Mouse (Mus musculus) intestine, embryonic 15.5 days (tissue): Measurements from ENCODE around the gene Tubg2. TPM values are rescaled to one million over a fixed set of nuclear protein-coding genes. Genes with fewer than 3 reads are reported as not detected.
"Not testable (repeated sequence)": the region's sequence is repeated elsewhere in the genome, so short reads cannot be mapped to it uniquely, and the experiment has no call there.

Experiments used
- ATAC-seq: fragments of 200-750 bp; cut with Nextera tagmentation; 2 replicates; pipeline ENCODE4 v1.8.0; 2017; ENCODE audit warnings: moderate TSS enrichment, moderate library complexity
- H3K27ac ChIP-seq: fragments of 300-500 bp; sonication (generic); 2 replicates; pipeline ENCODE4 v1.5.1; 2015; ENCODE audit warnings: mild to moderate bottlenecking, inconsistent platforms
- H3K27me3 ChIP-seq: fragments of 300-500 bp; sonication (generic); replicated peaks from 2 replicates; pipeline ENCODE4 v1.6.1; 2015; ENCODE audit warnings: inconsistent platforms
- H3K36me3 ChIP-seq: fragments of 300-500 bp; sonication (generic); 2 replicates; pipeline ENCODE4 v1.6.1; 2015; ENCODE audit warnings: inconsistent platforms
- H3K4me1 ChIP-seq: fragments of 300-500 bp; sonication (generic); replicated peaks from 2 replicates; pipeline ENCODE4 v1.6.1; 2015; ENCODE audit warnings: inconsistent platforms
- H3K4me2 ChIP-seq: fragments of 300-500 bp; sonication (generic); replicated peaks from 2 replicates; pipeline ENCODE4 v1.6.1; 2015; ENCODE audit warnings: mild to moderate bottlenecking, inconsistent platforms
- H3K4me3 ChIP-seq: fragments of 300-500 bp; sonication (generic); replicated peaks from 2 replicates; pipeline ENCODE4 v1.5.1; 2015; ENCODE audit warnings: inconsistent platforms
- H3K9ac ChIP-seq: fragments of 300-500 bp; sonication (generic); 2 replicates; pipeline ENCODE4 v1.6.1; 2015; ENCODE audit warnings: inconsistent platforms
- H3K9me3 ChIP-seq: fragments of 300-500 bp; sonication (generic); 2 replicates; pipeline ENCODE4 v1.6.1; 2016; ENCODE audit warnings: inconsistent platforms
- WGBS: fragments of 180-500 bp; shearing (Covaris S2); methylation state at CpG from one replicate; pipeline ENCODE4 v1.1.7; 2015; 5-methylcytosine and 5-hydroxymethylcytosine counted together
- polyA plus RNA-seq: library from polyadenylated mRNA; unstranded; fragments of >200 nt; fragmentation: Nextera tagmentation; extraction: Ambion mirVana; gene quantifications from 2 replicates; pipeline ENCODE4 v1.2.1, GENCODE M21; 2015

The Tubg2 gene
- polyA plus RNA-seq, 1 experiment from 2014 or later = 4.4 TPM

GRCm38 (mm10) chr11:101125008-101125407, 30.7 kb upstream of the Tubg2 start:
- not testable (repeated sequence) for H3K27me3 ChIP-seq, ATAC-seq, H3K4me1 ChIP-seq, H3K4me3 ChIP-seq, H3K9ac ChIP-seq, H3K27ac ChIP-seq, H3K9me3 ChIP-seq, H3K4me2 ChIP-seq
- H3K36me3 ChIP-seq = peaks cover 17% of the 10 kb centered on the region
- WGBS = 95% methylated on average over 9 of the region's 9 CpGs

- H3K4me1 ChIP-seq = peaks cover 9% of the 10 kb centered on the region; the same call in 1 of the 2 replicates
- H3K27me3 ChIP-seq = no peaks in the 10 kb centered on the region
- H3K36me3 ChIP-seq = peaks cover 17% of the 10 kb centered on the region
- no peak for ATAC-seq
- H3K4me3 ChIP-seq = no peak overlapping the region
- H3K9me3 ChIP-seq = no peaks in the 10 kb centered on the region
- 91% methylated on average over 1 of the region's 1 CpGs for WGBS
- no peak overlapping the region for H3K27ac ChIP-seq
- no peak overlapping the region for H3K4me2 ChIP-seq
- H3K9ac ChIP-seq = no peak overlapping the region
Observed at GRCm38 (mm10) chr11:101127075-101127474, 28.6 kb upstream of the Tubg2 start.

GRCm38 (mm10) chr11:101128996-101129577, 26.6 kb upstream of the Tubg2 start:
- Histone ChIP-seq H3K4me2 (no peak overlapping the region), H3K9me3 (no peaks in the 10 kb centered on the region), H3K27me3 (no peaks in the 10 kb centered on the region), H3K4me1 (peaks cover 9% of the 10 kb centered on the region; the same call in 1 of the 2 replicates), H3K9ac (no peak overlapping the region), H3K36me3 (peaks cover 11% of the 10 kb centered on the region), H3K27ac (no peak overlapping the region), H3K4me3 (no peak overlapping the region)
- ATAC-seq = no peak
- WGBS = 89% methylated on average over 11 of the region's 11 CpGs

GRCm38 (mm10) chr11:101130056-101130756, 25.5 kb upstream of the Tubg2 start:
- no peak overlapping the region for H3K27ac ChIP-seq
- ATAC-seq = peak; percentile 59; the same call in 1 of the 2 replicates

GRCm38 (mm10) chr11:101131187-101131586, 24.5 kb upstream of the Tubg2 start:
- H3K27ac ChIP-seq = no peak overlapping the region
- H3K4me1 ChIP-seq = peaks cover 9% of the 10 kb centered on the region; the same call in 1 of the 2 replicates
- H3K9ac ChIP-seq = no peak overlapping the region
- H3K27me3 ChIP-seq = no peaks in the 10 kb centered on the region
- H3K4me2 ChIP-seq = no peak overlapping the region
- H3K36me3 ChIP-seq = peaks cover 7% of the 10 kb centered on the region
- H3K4me3 ChIP-seq = no peak overlapping the region
- no peak for ATAC-seq
- H3K9me3 ChIP-seq = no peaks in the 10 kb centered on the region
- WGBS = 74% methylated on average over 2 of the region's 2 CpGs

More at GRCm38 (mm10) chr11:101130056-101130756, 25.5 kb upstream of the Tubg2 start:
- Histone ChIP-seq H3K4me2 (0 out of 2 replicates have a peak overlapping the region, but pooled peaks have one; percentile 9), H3K9ac (no peak overlapping the region), H3K4me3 (no peak overlapping the region), H3K27me3 (no peaks in the 10 kb centered on the region), H3K4me1 (peaks cover 9% of the 10 kb centered on the region; the same call in 1 of the 2 replicates), H3K9me3 (no peaks in the 10 kb centered on the region), H3K36me3 (peaks cover 11% of the 10 kb centered on the region)
- WGBS = 40% methylated on average over 18 of the region's 18 CpGs

- peaks cover 2% of the 10 kb centered on the region for H3K36me3 ChIP-seq
- no peaks in the 10 kb centered on the region for H3K9me3 ChIP-seq
- no peaks in the 10 kb centered on the region for H3K27me3 ChIP-seq
- no peak overlapping the region for H3K4me3 ChIP-seq
- 87% methylated on average over 6 of the region's 6 CpGs for WGBS
- no peak overlapping the region for H3K9ac ChIP-seq
- H3K4me2 ChIP-seq = no peak overlapping the region
- H3K27ac ChIP-seq = no peak overlapping the region
- no peak for ATAC-seq
- H3K4me1 ChIP-seq = peaks cover 9% of the 10 kb centered on the region; the same call in 1 of the 2 replicates
Observed at GRCm38 (mm10) chr11:101131701-101132100, 24.0 kb upstream of the Tubg2 start.

GRCm38 (mm10) chr11:101133037-101133436, 22.7 kb upstream of the Tubg2 start:
- H3K9me3 ChIP-seq = no peaks in the 10 kb centered on the region
- no peaks in the 10 kb centered on the region for H3K27me3 ChIP-seq
- WGBS = 58% methylated on average over 12 of the region's 12 CpGs
- no peak for ATAC-seq
- no peaks in the 10 kb centered on the region for H3K36me3 ChIP-seq
- H3K4me3 ChIP-seq = no peak overlapping the region
- no peak overlapping the region for H3K9ac ChIP-seq
- H3K4me1 ChIP-seq = peaks cover 9% of the 10 kb centered on the region; the same call in 1 of the 2 replicates
- H3K27ac ChIP-seq = no peak overlapping the region
- H3K4me2 ChIP-seq = no peak overlapping the region

- H3K4me1 ChIP-seq = peaks cover 17% of the 10 kb centered on the region
- no peak overlapping the region for H3K4me3 ChIP-seq
- no peak overlapping the region for H3K4me2 ChIP-seq
- no peak overlapping the region for H3K27ac ChIP-seq
- no peak for ATAC-seq
- no peaks in the 10 kb centered on the region for H3K36me3 ChIP-seq
- H3K9me3 ChIP-seq = no peaks in the 10 kb centered on the region
- 71% methylated on average over 13 of the region's 13 CpGs for WGBS
- H3K27me3 ChIP-seq = no peaks in the 10 kb centered on the region
- no peak overlapping the region for H3K9ac ChIP-seq
Observed at GRCm38 (mm10) chr11:101134217-101134865, 21.4 kb upstream of the Tubg2 start.

GRCm38 (mm10) chr11:101137000-101137399, 18.7 kb upstream of the Tubg2 start:
- Histone ChIP-seq H3K4me3 (no peak overlapping the region), H3K36me3 (no peaks in the 10 kb centered on the region), H3K9me3 (no peaks in the 10 kb centered on the region), H3K9ac (no peak overlapping the region), H3K27me3 (peaks cover 6% of the 10 kb centered on the region; the same call in 1 of the 2 replicates), H3K4me2 (no peak overlapping the region), H3K27ac (no peak overlapping the region), H3K4me1 (peaks cover 17% of the 10 kb centered on the region)
- 77% methylated on average over 7 of the region's 7 CpGs for WGBS
- ATAC-seq = no peak

- Histone ChIP-seq H3K4me2 (peak overlapping the region; percentile 46), H3K9ac (no peak overlapping the region), H3K27ac (0 out of 2 replicates have a peak overlapping the region, but pooled peaks have one; percentile 18), H3K4me1 (peaks cover 20% of the 10 kb centered on the region), H3K9me3 (no peaks in the 10 kb centered on the region), H3K4me3 (no peak overlapping the region), H3K36me3 (no peaks in the 10 kb centered on the region), H3K27me3 (peaks cover 6% of the 10 kb centered on the region; the same call in 1 of the 2 replicates)
- ATAC-seq = peak; percentile 66
- 19% methylated on average over 15 of the region's 15 CpGs for WGBS
Observed at GRCm38 (mm10) chr11:101138536-101139181, 17.0 kb upstream of the Tubg2 start.

- Histone ChIP-seq H3K27ac (no peak overlapping the region), H3K9ac (peak overlapping the region; percentile 39), H3K9me3 (no peaks in the 10 kb centered on the region), H3K36me3 (no peaks in the 10 kb centered on the region), H3K4me2 (peak overlapping the region; percentile 64), H3K27me3 (peaks cover 6% of the 10 kb centered on the region; the same call in 1 of the 2 replicates), H3K4me1 (peaks cover 23% of the 10 kb centered on the region), H3K4me3 (peak overlapping the region; percentile 22)
- no peak for ATAC-seq
- 35% methylated on average over 27 of the region's 27 CpGs for WGBS
Observed at GRCm38 (mm10) chr11:101140164-101140819, 15.4 kb upstream of the Tubg2 start.
